Mouse (Mus musculus): ENCODE measurements around the gene Nup62cl.
A peak's percentile ranks its signal among the peaks of the same experiment; 100 is the strongest.

Nup62cl gene

DNA sequence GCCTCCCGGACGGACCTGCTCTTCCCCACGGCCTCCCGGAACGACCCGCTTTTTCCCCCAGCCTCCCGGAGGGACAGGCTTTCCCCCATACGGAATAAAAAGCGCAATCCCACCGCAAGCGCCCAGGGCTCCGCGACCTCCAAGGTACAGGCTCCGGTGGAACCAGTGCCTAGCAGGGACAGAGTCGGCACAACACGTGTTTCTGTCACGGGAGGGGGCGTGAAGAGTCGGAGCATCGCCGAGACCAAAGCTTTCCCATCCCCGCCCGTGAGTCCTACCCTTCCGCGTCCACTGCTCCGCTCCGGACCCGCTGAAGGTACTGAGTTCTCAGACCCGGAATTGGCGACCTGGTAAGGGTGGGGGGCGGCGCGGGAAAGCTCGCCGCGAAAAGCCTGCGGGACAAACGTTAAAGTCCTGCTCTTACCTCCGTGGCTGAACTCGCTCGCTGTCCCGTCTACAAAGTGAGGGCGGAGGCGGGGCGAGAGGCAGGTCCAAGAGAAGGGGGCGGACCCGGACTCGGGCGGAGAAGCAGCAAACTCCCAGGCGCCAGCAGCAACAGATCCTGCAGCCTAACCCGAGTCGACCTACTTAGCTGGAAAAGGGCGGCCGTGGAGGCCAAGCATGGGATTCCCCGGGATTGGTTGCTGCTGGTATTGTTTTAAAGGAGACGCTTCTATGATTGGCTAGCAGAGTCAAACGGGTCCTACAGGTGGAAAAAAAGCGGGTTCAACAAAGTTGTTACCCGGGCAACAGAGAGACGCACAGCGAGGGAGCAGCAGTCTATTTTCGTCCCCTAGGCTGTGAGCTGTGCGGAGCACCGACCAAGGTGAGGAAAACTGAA is at the start of gene Nup62cl, which contains the start of gene Pih1h3b:
TSS of gene Nup62cl (minus strand) at position 578 of the 841 bp plus-strand sequence.
TSS of gene Pih1h3b (plus strand) at position 745 of the 841 bp plus-strand sequence.
- no peak for DNase-seq (ENCODE audit: low spot score)

DNA sequence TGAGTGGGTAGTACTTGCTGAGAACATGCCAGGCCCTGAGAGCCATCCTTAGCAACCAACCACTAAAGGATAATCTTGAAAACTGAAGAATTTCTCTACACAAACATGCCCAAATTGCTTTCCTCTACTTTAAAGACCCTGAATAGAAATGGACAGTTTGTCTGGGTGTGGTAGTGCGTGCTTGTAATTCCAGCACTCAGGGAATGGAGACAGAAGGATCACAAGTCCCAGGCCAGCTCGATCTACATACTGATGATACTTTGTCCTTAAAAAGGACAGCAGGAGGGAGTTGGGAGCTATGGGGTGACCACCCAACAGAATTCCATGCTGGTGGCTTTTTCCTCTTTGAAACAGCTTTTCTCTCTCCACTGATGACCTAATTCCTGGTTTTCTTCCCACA is 31.6 kb upstream of the Nup62cl start:
- DNase-seq (ENCODE audit: low spot score): no peak

DNA sequence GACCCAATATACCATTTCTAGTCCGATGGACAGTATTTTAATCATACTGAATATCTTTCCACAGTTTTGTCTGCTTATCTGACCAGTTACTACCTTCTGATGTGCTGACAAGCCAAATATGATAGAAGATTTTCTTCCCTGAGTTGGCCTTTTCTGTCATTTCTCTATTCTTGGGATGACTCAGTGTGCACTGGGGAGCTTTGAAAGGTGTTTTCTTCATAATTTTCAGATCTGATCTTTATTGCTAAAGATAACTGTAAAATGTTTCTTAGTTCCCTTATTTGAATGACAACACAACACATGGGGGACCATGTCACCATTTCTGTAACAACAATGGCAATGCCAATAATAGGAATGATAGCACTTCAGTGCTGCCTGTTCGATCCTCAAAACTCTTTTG is 20.0 kb upstream of the Nup62cl start:
- no peak for DNase-seq (ENCODE audit: low spot score)

DNA sequence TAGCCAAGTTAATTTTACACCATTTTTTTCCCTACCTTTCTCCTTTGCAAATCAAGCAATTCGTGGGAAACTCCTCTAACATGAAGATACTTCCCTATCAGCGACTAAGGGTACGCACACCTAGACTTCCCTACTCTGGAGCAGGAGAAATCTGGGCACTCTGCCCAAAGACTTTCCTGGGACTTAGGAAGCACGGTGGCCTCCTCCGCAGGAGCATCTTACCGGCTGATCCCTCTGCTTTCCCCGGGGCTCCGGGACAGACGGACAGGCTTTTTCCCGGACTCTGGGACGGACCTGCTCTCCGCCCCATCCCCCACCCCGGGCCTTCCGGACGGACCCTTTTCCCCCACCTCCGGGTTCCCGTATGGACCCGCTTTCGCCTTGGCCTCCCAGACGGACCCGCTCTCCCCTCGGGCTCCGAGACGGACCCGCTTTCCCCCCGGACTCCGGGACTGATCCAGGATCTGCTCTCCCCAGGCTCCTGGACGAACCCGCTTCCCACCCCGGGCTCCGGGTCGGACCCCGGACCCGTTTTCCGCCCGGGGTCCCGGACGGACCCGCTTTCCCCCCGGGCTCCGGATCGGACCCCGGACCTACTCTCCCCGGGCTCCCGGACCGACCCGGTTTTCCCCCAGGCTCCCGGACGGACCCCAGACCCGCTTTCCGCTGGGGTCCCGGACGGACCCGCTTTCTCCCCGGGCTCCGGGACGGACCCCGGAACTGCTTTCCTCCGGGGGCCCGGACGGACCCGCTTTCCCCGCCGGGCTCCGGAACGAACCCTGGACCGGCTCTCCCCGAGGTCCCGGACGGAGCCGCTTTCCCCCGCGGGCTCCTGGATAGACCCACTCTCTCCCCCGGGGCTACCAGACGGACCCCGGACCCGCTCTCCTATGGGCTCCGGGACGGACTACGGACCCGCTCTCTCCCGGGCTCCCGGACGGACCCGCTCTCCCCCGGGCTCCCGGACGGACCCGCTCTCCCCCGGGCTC is 1.3 kb downstream of the Nup62cl start:
- no peak for DNase-seq (ENCODE audit: low spot score)

DNA sequence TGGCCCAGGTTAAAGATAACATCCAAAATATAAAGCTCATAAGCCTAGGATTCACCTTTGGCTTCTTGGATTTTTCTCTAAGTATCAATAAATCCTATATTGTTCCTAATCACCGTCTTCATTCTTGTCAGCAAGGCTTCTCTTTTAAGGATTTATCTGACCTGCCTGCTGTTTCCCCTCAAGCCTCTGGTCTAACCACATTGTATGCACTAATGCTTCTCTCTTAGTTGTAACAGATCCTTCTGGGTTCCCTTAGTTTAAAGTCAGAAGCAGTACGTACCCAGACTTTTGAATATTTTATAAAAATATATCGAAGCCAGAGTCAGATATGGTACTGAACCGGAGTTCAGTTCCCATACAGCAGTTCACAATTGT is 63.8 kb downstream of the Nup62cl start:
- DNase-seq (ENCODE audit: low spot score): no peak

DNA sequence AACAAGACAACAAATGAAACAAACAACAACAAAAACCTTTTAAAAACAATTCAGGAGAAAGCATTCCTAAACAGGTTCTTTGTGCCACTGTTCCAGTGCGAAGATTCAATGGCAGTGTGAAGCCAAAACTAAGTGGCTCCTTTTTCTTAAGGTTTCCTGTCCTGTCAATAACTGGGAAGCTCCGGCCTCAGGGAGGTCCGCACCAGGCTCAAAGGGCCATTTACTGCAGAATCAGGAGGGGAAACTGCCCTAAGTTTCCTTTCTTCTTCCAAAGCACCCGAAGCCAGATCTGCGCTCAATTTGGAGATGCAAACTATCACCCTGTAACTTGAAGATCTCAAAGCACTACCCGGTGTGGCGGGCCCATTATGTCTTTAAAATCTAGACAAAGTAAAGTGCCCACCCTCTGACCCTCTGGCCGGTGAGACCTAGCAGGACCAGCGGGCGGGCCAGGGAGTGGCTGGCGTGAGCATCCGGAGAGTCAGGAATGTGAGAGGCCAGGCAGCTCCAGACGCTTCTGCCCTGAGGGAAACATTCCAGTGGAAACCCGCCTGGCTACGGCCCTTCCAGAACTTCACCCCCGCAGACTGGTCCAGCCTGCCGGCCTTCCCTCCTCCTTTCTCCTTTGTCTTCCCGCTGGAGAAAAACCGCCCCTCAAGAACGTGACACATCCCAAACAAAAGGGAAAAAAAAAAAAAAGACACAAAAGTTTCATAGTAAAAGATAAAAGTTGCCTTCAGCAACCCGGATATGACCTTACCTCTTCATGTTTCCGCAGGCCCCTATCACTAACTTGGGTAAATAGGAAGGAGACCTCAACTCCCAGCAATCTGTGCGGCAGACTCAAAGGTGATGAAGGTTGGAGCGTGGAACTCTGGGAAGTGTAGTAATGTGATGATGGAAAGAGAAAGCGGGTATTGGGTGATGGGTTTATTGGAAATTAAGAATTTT is 64.5 kb downstream of the Nup62cl start, which contains the start of gene Rbm41:
TSS of gene Rbm41 (minus strand) at position 856 of the 951 bp plus-strand sequence.
- DNase-seq (ENCODE audit: low spot score): peak; percentile 2

DNA sequence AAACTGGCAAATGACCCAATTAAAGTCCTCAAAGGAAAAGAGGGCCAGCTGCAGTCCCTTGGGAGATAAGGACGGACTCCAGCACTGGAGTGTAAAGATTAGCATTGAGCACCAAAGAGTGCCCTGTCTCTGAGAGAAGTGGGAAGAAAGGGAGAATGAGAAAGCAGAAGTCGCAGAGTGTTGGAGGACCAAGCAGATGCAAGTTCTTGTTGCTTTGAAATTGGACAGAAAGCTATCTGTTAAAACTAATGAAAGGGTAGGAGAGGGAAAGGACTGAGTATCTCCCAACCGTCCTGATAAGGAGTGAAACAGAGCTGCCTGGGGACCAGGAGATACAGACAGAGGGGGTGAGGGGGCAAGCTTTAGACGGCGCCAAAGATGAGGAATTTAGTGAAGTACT is 80.4 kb downstream of the Nup62cl start:
- no peak for DNase-seq (ENCODE audit: low spot score)

All from ovary, postnatal 10 days (tissue).